Mouse (Mus musculus): ENCODE data around the gene Kctd12b.
"Not testable (repeated sequence)": the region's sequence is repeated elsewhere in the genome, so short reads cannot be mapped to it uniquely, and the experiment has no call there.

Kctd12b gene

DNA sequence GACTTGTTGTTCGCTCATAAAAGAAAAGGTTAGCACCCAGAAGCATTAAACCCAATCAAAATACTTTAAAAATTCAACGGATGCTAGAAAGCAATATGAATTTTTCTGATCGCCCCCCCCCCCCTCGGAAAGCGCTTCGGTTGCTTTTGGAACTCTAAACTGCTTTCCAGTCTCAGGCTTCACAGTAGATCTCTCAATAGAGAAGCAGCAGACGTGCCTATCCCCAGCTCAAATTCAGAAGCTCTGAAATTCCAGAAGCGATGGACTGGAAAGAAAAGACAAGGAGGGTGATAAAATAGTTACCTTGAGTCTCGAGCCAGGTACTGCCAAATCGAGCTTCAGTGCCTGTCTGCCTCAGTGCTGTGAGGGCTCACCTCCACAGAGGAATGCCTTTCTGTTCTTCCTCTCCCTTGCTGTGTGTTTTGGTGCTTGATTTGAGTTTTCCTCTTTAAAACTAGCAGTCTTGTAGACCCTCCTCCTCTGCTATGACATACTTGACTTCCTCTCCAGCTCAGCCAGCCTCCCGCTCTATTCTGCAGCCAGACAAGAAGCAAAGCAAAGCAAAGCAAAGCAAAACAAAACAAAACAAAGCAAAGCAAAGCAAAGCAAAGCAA is at the start of gene Kctd12b:
Gene Kctd12b, minus strand, starts transcription at position 610 of the 614 bp plus-strand sequence.
- peak; percentile 18 for DNase-seq (ENCODE audit: low read depth, low spot score)

DNA sequence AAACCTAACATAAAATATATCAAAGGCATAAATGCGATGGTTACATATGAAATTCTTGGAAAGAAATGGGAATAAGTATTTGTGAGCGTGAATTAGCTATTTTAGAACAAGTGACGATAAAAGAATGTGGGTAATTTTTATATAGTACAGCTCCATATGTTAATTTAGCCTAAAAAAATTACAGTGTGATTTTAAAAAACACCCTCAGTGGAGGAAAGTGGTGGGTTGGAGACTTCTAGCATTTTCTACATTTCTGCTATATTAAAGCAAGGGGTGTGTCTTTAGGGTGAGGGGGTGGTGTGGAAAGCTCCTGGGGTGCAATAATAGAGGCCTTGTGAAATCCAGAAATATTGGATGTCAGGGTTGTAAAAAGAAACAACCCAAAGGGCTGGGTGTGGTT is 46.3 kb upstream of the Kctd12b start:
- DNase-seq (ENCODE audit: low read depth, low spot score): no peak

DNA sequence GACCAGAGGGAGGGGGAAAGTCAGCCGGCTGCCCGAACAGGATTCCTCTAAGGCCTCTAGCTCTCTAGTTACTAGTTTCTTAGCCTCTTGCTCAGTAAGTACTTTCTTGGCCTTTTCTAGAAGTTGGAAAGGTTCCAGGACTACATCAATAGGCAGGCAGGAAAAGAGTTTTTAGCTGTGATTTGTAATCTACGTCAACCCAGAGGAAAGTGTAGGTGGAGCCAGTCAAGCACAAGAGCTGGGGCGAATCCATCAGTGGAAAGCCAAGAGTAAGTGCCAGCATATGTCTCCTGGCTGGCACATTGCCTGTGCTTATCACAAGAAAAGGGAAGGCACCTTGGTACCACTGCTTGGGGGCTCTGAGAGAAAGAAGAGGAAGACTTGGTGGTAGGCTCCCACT is 39.5 kb upstream of the Kctd12b start:
- DNase-seq (ENCODE audit: low read depth, low spot score): no peak

DNA sequence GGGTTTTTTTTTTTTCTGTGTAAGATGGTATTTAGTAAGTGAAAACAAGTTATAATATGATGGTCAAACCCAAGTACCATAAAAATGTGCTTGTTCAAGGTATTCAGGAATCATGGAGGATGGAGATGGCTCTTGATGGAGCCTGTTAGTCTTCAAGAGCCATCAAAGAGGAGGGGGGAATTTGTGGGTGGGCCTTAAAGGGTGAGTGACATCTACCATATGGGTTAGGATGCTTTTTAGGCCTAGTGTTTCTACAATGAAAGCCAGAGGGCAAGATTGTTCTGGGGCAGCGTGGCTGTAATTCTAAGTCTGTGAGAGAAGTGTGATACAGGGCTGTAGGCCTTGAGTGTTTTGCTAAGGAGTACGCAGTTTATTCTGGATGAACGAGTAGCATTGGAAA is 28.2 kb upstream of the Kctd12b start:
- no peak for DNase-seq (ENCODE audit: low read depth, low spot score)

DNA sequence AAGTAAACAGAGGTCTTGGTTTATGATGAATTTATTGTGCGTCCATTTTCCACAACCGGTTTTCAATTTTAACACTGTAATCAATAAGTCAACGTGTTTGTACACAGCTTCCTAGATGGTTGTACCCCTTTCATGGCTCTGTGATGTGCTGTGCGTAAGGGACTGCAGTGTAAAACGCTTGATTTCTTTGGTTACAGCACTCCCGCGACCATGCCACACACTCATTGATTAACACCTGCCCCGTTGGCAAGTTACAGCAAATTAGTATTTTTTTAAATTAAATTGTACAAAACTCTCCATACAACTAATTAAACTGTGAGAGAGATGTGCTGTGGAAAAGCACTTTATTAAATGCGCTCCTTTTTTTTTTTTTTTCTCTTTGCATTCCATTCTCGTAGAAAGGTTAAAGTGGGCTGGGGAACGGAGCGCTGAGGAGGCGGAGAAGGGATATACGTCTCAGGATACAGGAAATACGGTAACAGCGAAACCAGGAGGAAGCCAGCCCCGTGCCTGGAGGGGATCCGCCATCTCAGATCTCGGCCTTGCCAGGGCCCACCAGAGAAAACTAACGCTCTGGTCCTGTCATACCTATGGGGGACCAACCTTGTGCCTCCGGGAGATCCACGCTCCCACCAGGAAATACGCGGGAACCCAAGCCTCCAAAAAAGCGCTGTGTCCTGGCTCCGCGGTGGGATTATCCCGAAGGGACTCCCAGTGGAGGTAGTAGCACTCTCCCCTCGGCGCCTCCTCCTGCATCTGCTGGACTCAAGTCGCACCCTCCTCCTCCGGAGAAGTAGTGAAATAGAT is 27.1 kb upstream of the Kctd12b start, which contains the start of gene Nbdy:
Gene Nbdy, plus strand, starts transcription at position 481 of the 807 bp plus-strand sequence.
- peak; percentile 4 for DNase-seq (ENCODE audit: low read depth, low spot score)

DNA sequence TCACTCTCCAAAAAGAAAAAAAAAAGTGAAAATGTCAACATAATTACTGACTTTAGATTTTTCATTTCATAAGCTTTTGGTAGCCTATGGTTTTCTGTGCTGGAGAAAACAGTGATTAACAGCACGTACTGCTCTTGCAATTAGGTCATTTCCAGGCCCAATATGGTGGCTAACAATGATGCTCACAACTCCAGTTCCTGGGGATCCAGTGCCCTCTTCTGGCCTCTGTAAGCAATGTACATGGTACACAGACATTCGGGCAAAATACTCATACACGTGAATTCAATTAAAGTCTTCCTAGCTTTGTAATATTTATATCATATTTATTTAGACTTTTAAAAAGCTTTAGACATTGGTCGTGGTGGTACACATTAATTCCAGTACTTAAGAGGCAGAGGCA is 23.4 kb upstream of the Kctd12b start:
- DNase-seq (ENCODE audit: low read depth, low spot score): no peak

DNA sequence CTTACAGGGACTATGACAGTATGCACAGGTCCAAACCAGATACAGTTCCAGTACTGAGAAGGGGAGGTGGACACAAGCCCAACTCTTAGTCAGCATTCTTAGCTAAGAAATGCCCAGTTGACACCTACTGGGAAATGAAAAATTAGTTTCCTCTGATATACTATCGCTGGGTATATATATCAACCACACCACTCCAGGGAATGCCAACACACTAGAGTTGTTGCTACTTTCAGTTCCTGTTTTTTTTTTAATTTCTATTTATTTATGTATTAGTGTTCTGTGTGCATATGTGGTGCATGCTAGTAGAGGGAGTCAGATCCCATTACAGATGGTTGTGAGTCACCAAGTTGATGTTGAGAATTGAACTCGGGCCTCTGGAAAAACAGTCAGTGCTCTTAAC is 20.5 kb upstream of the Kctd12b start:
- DNase-seq (ENCODE audit: low read depth, low spot score): no peak

DNA sequence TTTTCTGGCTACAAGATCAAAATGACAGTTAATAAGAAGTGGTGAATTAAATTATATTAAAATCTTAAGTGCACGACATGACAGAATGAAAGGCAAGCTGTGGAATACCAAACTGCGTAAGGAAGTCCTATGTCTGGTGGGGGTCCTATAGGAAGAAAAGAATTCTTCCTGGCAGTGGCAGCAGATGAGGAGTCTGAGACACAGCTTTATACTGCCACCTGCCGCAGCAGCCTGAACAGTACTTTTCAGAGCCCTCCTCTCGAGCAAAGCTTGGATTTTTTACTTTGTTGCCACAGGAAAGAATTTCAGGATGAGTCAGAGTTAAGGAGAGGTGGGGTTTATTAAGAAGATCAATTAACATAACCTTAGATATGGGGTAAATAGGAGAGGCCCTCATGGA is 11.5 kb upstream of the Kctd12b start:
- no peak for DNase-seq (ENCODE audit: low read depth, low spot score)

DNA sequence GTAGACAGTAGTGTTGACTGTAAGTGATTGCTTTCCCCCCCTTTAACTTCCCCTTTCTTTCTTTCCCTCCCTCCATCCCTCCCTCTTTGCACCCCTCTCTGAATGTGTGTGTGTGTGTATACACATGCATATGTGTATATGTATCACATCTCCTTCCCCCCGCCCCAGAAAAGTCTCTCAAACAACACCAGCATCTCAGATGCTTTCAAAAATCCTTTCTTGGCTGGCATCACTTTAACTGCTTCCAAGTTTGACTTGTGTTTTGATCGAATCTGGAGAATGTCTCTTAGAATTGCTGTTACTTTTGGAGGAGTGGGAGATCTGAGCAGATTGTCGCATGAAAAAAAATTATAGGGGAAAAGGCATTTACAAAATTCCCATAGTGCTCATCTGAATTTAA is 4.3 kb upstream of the Kctd12b start:
- DNase-seq (ENCODE audit: low read depth, low spot score): no peak

DNA sequence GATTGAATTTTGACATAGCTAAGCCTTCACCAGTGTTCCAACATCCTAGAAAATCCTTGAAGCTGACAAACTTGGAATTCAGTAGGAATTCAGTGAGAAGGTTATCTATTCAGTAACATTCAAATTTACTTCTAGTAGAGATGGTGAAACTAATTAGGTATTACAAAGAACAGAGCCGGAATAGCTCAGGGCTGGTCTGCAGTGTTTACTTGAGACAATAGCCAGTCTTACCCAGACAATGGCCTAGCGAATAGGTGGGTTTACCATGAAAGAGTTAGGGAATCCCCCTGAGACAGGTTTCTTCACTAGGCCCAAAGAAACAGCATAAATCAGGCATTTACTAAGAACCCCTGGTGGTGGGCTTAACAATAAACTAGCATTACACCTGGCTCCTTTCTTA is 28.0 kb downstream of the Kctd12b start:
- not testable (repeated sequence) for DNase-seq (ENCODE audit: low read depth, low spot score)

DNA sequence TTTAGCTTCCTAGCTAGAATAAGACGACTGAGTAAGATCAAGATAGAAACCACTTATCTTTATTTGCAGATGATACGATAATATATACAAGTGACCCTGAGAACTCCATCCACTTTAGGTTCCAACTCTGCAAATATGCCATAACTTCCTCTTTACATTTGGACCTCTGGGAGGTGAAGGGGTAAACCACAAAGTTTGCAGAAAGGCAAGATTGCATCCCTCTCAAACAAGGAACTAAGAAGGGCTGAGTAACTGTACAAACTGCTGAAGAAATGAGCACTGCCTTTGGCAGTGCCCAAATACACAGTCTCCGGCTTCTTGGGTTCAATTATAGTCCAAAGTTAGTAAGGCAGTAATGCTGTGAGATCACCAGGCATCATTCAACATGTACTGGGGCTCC is 31.3 kb downstream of the Kctd12b start:
- no peak for DNase-seq (ENCODE audit: low read depth, low spot score)

DNA sequence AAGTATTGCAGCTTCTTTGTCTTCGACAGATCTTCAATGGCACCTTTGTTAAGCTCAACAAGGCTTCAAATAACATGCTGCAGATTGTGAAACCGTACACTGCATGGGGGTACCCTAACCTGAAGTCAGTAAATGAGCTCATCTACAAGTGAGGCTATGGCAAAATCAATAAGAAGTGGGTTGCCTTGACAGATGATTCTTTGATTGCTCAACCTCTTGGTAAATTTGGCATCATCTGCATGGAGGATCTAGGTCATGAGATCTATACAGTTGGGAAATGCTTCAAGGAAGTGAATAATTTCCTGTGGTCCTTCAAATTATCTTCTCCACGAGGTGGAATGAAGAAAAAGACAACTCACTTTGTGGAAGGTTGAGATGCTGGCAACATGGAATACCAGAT is 39.2 kb downstream of the Kctd12b start:
- no peak for DNase-seq (ENCODE audit: low read depth, low spot score)

DNA sequence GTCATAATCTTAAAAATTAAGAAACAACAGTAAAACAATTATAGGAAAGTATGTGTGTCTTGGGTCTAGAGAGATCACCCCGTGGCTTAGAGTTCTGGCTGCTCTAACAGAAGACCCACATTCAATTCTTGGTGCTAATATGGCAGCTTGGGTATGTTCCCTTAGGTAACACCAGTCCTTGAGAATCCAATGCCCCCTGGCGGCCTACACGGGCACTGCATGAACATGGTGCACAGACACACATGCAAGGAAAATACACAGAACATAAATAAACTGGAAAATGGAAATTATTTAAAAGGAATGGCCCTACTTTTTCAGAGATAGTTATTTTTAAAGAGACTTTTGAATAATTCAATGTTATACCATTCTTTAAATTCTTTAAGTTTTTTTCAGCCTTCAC is 55.6 kb downstream of the Kctd12b start:
- no peak for DNase-seq (ENCODE audit: low read depth, low spot score)

DNA sequence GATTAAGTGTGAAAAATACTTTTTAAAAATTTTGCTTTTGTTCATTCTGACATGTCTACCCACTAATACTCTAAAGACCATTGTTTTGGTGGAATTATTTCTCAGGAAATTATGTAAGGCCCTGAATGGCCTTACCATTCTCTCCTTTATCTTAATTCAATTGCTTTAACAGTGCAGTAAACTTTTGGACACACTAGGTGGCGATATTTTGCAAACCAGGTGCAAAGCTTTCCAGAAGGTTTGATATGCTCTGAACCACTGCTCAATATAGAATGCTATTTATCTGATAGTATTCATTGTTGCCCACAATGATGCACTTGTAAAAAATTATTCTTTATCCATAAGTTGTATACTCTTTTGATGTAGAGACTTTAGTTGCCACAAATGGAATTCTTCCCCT is 59.9 kb downstream of the Kctd12b start:
- DNase-seq (ENCODE audit: low read depth, low spot score): peak; percentile 0
